Mouse (Mus musculus) urinary bladder, postnatal 4 days (tissue): ENCODE measurements around the gene Bmp2k.

Experiments used
- DNase-seq, 2 experiments: peaks; one replicate each; pipeline ENCODE4 v3.0.0; 2021 to 2022; ENCODE audit warnings: low spot score in 2 of 2

Gene Bmp2k

DNA sequence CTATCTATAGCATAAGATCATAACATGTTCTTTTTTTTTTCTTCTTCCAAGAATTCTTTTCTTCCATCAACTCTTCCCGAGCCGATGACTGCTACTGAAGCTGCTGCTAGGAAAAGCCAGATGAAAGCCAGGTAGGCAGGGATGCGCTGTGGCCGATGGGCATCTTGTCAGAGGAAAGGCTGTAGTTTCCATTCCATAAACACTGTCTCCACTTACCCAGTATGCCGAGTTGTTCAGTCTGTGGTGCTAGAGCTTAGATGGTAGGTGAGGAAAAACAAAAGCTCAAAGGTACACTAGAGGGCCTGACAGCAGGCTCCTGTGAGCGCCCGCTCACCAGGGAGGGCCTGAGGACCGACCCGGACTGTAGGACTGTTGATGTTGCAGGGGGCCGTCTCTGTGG lies 57.3 kb downstream of the Bmp2k start:
- no peak for DNase-seq

DNA sequence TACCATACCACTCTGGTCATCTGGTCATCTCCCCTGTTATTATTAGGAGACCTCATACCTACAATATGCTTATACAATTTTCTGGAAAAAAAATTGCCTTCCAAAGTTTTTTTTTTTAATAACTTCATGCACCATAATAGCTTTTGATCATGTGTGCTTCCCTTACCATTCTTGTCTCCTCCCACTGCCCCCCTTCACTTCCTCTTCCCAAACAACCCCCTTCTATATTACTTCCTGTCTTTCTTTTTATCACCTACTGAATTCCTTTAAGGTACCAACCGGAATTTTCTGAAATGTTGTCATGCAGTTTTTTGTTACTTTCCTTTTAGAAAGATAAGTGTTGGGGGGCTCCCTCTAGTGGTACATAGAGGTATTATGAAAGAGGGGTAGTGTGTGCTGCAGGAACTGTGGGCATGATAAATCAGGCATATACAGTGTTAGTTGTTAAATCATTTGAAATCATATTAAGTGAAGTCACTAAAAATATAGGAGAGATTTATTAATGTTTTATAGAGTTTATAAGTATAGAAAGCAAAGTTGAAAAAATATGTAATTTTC lies 58.1 kb downstream of the Bmp2k start:
- no peak for DNase-seq

DNA sequence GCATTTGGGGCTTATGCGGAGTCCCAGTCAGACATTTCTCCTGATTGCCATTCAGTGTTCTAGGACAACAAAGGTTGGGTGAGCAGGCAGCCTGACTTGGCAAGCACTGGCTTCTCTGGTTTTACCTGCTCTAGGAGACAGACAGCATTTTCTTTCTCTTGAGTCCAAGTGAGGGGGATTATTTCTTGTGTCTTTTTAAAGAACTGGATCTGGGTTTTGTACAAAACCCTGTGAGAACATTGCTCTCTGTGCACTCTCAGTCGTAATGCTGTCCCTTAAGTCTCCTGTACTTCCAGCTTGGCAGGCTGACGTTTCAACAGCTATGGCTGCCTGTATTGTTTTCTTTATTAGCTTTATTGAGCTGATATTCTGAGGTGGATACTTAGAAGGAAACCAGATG lies 58.9 kb downstream of the Bmp2k start:
- DNase-seq: no peak

DNA sequence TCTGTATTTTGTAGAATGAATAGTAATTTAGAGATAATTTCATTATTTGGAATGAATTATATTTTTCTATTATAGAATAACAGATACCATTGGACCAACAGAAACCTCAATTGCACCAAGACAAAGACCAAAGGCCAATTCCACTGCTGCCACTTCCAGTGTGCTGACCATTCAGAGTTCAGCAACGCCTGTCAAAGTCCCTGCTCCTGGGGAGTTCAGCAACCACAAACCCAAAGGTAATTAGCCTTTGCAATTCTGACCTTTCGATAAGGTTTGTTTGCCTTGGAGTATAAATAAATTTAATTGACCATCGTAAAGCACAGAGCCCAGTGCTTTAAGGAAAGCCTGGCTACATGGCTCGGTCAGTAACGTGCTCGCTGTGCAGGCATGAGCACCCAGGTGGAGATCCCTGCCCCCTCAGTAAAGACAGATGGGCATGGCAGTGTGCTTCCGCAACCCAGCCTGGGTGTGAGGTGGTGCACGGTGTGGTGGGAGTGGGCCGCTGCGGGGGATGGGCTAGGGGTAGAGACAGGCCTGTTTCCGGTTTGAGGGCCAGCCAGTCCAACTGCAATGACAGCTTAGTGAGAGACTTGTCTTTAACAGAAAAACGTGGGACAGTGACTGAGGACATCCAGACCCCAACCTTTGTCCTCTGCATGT lies 59.4 kb downstream of the Bmp2k start:
- DNase-seq: no peak

DNA sequence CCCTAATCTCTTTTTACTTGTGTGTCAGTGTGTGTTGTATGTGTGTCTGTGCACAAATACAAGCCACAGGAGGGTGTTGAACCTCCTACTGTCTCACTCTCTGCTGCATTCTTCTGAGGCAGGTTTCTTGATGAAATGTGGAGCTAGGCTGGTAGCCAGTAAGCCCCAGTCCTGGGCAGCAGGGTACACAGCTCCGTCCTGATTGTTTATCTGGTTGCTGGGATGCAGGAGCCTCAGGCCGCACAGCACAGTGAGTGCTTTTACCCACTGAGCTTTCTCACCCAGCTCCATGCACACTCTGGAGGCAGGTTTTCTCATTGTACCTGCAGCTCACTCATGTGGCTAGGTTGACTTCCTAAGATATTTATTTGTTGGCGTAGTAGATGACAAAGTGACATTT lies 63.4 kb downstream of the Bmp2k start:
- DNase-seq: no peak

DNA sequence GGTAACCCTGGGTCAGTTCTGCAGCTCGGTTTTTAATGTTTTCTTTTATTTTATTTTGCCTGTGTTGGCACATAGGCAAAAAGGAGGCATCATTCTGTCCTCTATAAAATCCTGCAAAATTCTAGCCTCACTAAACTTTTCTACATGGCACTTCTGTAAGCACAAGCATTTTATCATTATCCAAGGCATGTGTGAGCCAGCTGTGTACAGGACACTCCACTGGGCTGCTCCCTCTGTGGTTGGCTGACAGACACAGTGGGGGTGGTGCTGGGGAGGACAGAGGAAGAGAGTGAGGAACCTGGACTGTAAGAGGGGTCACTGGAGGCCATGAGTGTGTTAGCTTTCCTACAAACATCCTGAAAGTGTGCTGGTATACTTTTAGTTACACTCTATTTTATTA lies 64.6 kb downstream of the Bmp2k start:
- no peak for DNase-seq

DNA sequence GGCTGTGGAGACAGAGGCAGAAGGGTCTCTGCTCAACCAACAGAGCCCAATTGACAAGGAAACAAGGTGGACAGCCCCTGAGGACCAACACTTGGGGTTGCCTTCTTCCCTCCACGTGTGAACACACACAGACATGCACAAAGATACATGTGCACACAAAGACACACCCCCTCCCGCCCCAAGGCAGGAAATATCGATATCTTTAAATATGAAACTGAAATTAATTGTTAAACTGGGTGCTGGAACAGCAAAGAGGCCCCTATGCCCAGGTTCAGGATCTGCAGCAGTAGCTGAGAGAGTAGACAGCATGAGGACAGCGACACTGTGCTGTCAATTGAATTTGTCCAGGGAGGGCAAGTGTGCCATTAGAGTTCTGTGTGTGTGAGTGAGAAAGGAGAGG lies 68.3 kb downstream of the Bmp2k start:
- DNase-seq: no peak

DNA sequence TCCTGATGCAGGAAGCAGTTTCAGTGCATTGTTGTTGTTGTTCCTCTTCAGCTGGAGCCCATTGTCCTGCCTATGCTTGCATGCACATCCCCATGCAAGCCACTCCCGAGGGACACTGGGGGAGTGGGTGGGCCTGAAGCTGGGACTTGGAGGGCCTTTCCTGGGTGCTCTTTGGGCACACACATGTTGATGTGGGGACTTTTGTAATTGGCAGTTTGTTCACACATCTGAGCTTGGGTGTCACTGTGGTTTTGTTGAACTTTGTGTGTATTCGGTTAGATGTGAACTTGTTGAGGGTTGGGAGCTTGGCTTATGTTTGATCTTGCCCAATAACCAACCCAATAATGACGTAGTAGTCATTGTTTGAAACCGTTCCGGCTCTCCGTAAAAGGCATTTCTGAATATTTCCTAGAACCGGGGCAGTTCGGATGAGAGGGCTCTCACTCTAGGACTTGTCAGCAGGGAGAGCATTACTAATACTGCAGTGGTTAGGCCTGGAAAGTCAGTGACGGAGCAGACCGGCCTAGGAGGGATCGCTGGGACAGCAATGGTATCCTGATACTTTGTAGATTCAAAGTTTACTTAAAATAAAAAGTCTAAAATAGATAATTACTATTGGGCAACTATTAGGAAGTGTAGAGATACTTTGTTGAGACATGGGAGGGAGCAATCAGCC lies 78.1 kb downstream of the Bmp2k start:
- no peak for DNase-seq

DNA sequence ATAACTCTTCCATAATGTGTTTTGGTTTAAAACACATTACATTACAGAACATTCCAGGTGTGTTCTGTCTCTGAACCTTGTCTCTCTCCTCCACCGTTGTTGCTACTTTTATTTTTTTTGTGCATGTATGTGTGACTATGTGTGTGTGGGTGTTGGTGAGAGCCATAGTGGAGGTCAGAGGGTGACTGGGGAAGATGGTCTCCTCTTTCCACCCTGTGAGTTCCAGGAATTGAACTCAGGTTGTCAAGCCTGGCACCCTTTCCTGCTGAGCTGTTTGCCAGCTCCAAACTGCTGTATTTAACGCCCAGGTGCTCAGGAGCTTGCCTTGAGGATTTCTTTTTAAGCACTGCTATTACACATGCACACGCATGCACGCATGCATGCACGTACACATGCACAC lies 78.7 kb downstream of the Bmp2k start:
- no peak for DNase-seq

DNA sequence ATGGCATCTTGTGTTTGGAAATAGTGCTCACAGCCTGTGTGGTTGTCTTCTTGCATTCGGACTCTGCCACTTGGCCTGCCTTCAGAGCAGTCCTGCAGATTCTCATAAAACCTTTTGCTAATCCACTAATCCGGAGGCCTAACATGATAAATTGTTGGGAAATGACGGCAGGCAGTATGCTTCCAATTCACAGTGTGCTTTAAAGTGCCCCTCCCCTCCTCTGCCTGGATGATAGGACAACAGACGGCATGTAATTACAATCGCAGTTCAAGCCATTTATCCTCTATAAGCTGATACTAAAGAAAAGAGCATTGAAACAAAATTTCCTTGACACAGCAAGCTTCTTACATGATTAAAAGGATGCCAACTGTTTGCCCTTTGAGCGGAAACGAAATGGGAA lies 80.2 kb downstream of the Bmp2k start:
- DNase-seq: no peak

DNA sequence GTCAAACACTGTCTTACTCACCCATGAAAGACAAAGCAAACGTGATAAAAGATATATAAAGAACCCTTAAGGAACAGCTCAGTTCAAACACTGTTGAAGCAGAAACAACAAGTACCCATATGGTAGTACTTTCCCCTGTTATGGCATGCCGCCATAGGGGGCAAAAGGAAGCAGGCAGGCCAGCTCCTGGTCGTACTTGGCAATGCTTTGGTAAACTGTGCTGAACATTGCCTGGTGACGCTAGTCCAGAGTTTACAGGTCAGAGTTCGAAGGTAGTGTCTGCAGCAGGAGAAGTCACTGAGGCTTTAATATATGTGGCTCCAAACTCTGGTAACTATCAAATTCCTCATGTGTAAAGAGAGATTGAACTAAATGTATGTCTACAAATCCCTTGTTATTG lies 81.2 kb downstream of the Bmp2k start:
- no peak for DNase-seq

DNA sequence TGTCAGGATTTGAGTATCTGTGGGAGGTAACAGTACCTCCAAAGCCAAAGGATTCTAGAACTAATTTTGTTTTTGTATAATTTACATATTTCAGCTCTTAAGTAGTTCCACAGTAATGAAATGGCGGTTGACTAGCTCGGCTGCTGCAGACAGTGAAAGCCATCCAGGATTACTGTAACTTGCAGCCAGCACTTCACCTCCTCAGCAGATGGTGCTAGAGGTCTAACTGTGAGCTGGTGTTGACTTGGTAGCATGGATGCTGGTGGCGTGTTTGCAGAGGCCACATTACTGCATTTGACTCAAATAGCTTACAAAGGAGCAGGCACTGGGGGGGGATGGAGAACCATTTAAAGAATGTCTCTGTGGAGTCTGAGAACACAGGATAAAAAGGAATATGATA lies 84.0 kb downstream of the Bmp2k start:
- peak in 1 of 2 experiments; percentile 54 for DNase-seq

DNA sequence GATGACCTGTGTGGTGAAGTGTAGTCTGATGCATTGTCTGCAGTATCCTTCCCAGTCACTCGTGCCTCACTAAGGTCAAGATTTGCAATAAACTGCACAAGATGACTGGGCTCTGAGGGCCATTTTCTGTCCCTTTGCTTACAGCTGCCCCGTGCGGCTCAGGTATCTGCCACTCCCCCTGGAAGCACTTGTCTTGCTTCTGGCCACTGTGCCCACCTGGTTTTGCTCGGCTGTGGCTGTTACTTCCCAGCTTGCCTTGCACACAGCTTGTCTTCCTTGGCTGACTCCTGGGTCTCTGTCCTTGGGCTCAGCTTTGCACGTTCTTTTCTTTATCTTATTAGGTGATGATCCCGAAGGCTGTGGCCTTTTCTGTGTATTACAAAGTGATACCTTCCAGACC lies 86.2 kb downstream of the Bmp2k start:
- DNase-seq: peak in 1 of 2 experiments; percentile 47

DNA sequence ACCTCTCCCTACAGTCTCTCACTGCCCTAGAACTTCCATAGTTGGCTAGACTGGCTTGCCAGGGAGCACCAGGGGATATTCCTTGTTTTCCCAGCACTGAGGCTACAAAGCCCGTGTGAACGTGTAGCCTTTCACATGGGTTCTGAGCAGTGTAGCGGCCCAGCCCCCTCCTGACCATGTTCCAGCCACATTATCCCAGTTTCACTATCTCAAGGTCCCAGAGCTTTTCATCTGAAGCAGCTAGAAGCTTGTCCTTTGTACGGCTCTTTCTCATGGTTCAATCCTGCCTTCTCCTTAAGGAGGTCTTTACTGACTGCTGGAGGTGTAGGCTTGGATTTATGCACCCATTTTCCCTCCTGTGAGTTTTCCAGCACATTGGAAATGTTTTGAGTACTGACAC lies 87.1 kb downstream of the Bmp2k start:
- DNase-seq: peak in 1 of 2 experiments; percentile 22

DNA sequence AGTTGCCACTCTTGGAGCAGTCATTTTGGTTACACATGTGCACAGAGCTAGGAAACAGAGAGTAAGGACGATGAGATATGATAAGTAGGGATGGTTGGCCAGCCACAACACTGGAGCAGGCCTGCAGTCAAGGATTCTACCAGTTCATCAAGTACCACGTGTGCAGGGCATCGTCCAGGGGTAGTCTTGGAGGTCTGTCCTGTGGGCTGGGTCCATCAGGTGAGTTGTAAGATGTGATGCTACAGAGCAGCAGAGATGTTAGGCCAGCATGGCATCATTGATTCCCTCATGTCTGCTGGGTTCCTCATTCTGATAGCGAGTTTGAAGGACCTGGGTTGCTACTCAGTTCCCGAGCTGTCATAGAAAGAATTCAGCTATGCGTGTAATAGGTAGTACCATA lies 87.6 kb downstream of the Bmp2k start:
- peak in 1 of 2 experiments; percentile 36 for DNase-seq

DNA sequence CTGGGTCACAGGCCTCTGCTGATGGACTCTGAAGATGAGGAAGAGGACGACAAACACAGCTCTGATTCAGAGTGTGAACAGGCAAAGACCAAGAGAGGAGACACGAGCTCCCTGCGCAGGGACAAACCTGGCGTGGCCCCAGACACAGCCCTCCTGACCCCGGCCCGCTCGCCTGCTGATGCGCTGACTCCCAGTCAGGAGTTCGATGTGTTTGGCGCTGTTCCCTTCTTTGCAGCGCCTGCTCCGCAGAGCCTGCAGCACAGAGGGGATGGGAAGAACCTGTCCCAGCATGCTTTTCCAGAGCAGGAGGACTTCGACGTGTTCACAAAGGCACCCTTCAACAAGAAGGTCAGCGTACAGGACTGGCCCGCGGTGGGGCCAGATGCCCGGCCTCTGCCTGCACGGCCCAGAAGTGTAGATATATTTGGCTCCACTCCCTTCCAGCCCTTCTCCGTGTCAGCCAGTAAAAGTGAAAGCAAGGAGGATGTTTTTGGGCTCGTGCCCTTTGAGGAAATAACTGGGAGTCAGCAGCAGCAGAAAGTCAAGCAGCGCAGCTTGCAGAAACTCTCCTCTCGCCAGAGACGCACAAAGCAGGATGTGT lies 89.6 kb downstream of the Bmp2k start:
- DNase-seq: peak in 1 of 2 experiments; percentile 61

DNA sequence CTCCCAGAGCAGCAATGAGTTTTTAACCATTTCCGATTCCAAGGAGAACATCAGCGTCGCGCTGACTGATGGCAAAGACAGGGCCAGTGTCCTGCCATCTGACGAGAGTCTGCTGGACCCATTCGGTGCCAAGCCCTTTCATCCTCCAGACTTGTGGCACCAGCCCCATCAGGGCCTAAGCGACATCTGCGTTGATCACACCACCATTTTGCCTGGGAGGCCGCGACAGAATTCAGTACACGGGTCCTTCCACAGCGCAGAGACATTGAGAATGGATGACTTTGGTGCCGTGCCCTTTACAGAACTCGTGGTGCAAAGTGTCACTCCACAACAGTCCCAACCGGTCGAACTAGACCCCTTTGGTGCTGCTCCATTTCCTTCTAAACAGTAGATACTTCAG lies 90.3 kb downstream of the Bmp2k start:
- DNase-seq: peak in 1 of 2 experiments; percentile 51

DNA sequence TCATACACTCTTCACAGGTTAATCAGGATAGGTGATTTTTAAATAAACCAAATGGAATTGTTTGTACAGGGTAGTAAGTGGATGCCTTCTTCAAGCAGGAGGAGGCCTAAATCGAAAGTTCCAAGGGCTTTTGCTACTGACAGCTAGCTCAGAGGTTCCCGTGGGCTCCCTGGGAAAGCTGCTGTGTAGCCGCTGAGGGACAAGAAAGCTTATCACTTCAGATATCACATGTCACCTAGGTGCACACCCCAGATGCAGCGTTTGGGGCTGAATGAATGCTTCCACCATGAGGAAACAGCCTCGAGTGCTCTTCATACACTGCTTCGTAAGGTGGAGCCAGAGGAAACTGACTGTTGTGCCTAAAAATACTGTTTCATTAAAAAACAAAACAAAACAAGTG lies 90.7 kb downstream of the Bmp2k start:
- peak in 1 of 2 experiments; percentile 43 for DNase-seq

DNA sequence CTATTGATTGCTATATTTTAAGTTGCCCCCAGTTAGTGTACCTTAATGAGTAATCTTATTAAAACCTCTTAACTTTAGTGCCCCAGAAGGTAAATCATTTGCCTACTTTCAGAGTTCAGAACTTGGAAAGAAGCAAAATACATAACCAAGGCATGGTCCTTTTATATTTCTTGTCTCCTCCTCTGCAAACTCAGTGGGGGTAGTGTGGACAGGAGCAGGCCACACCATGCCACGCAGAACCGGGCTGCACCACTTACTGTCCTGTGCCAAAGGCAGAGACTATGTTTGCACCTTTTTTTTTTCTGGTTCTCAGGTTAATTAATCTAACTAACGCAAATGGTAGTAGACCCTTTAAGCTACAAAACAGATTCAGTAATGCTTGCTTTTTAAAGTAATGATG lies 91.9 kb downstream of the Bmp2k start:
- DNase-seq: no peak

DNA sequence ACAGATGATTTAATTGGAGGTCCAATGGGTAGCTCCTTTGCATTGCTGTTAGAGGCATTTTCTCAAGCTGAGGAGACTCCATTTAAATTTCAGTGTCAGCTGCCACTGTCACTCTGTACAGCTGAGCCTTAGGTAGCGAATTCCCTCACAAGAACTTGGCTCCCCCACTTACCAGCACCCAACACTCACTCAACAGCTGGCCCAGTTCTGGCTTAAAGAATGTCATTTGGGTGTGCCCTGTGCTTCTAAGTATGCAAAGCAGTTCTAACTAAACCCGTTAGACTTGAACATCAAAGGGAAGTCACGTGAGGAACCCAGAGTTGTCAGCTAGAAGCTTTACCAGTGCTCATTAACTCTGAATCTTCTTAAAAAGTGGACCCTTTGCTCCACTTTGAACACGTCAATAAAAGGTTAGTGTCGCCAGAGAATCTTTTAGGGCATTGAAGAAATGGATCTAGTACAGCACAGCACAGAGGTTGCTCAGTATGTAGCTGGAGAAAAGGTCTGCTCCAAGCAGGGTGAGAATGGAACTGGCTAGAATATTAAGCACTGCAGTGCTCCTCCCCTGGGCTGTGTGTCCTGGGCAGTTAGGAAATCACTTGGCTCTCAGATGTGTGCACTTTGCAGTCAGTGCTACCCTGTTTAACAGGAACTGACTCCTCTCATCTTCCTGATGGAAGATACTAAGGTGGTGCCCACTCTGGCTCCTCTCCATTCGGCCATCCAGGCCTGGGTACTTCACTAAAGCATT lies 92.7 kb downstream of the Bmp2k start:
- peak in 1 of 2 experiments; percentile 41 for DNase-seq

DNA sequence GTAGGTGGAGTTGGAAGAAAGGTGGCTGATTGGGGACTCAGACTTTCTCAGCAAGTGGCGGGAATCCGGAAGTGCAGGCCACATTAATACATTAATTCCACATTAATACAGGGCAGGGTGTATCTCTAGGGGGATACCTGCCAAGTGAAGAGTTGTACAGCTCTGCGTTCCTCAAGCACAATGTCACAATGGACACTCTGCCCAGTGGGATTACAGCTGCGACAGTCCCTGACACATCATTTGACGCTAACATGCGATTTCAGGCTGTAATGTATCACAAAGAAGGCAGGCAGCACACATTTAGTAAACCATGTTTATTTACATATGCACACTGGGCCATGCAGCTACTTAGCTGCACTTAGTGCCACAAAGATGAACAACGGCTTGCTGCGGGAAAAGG lies 95.5 kb downstream of the Bmp2k start:
- DNase-seq: no peak

DNA sequence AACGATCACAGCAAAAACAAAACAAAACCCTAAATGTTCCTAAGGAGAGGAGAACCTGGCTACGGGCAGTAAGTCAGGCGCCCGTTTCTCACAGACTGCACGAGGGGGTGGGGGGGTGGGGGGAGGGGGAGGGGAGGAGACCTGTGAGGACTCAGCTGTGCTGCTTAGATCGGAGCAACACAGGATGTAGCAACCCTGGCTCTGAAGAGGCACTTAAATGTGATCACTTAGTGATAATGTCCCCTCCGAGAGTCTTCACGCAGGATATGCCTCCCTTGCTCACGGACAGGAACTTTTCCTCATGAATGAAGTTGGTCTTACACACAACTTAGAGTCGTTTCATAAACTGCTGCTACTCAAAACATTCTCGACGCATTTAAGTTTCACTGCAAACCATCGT lies 97.8 kb downstream of the Bmp2k start:
- no peak for DNase-seq
